Mouse (Mus musculus) thymus, postnatal 36 days (tissue): Measurements from ENCODE around the gene Shisa4.
A peak's percentile ranks its signal among the peaks of the same experiment; 100 is the strongest.

ENCODE experiments used
- DNase-seq, 2 experiments: peaks; one replicate each; pipeline ENCODE4 v3.0.0; 2022; ENCODE audit warnings: mixed read lengths in 2 of 2

Gene Shisa4

GRCm38 (mm10) chr1:135374868-135375581, at the start of gene Shisa4:
Gene Shisa4 (minus strand): TSS chr1:135375237.
- DNase-seq = peak in 1 of 2 experiments; percentile 19

- no peak for DNase-seq
Observed at GRCm38 (mm10) chr1:135422772-135423171, 47.7 kb upstream of the Shisa4 start.

GRCm38 (mm10) chr1:135413996-135414395, 39.0 kb upstream of the Shisa4 start:
- DNase-seq = no peak

GRCm38 (mm10) chr1:135412130-135412529, 37.1 kb upstream of the Shisa4 start:
- DNase-seq = no peak

- no peak for DNase-seq
Observed at GRCm38 (mm10) chr1:135410967-135411366, 35.9 kb upstream of the Shisa4 start.

GRCm38 (mm10) chr1:135408973-135409372, 33.9 kb upstream of the Shisa4 start:
- no peak for DNase-seq

- no peak for DNase-seq
Observed at GRCm38 (mm10) chr1:135405356-135405755, 30.3 kb upstream of the Shisa4 start.

GRCm38 (mm10) chr1:135401452-135402110, 26.5 kb upstream of the Shisa4 start:
- no peak for DNase-seq

- DNase-seq = no peak
Observed at GRCm38 (mm10) chr1:135399466-135399865, 24.4 kb upstream of the Shisa4 start.

GRCm38 (mm10) chr1:135385161-135385560, 10.1 kb upstream of the Shisa4 start:
- DNase-seq = no peak

- no peak for DNase-seq
Observed at GRCm38 (mm10) chr1:135384171-135384570, 9.1 kb upstream of the Shisa4 start.

- DNase-seq = peak; percentile 20 to 22
Observed at GRCm38 (mm10) chr1:135381560-135381959, 6.5 kb upstream of the Shisa4 start.

- no peak for DNase-seq
Observed at GRCm38 (mm10) chr1:135380071-135380991, 5.3 kb upstream of the Shisa4 start.

- no peak for DNase-seq
Observed at GRCm38 (mm10) chr1:135379048-135379447, 4.0 kb upstream of the Shisa4 start.

- DNase-seq = no peak
Observed at GRCm38 (mm10) chr1:135378576-135378975, 3.5 kb upstream of the Shisa4 start.

- no peak for DNase-seq
Observed at GRCm38 (mm10) chr1:135374175-135374867, 716 bp downstream of the Shisa4 start.

- DNase-seq = no peak
Observed at GRCm38 (mm10) chr1:135373171-135373677, 1.8 kb downstream of the Shisa4 start.

- no peak for DNase-seq
Observed at GRCm38 (mm10) chr1:135369415-135369814, 5.6 kb downstream of the Shisa4 start.

GRCm38 (mm10) chr1:135368982-135369381, 6.1 kb downstream of the Shisa4 start:
- DNase-seq = no peak

GRCm38 (mm10) chr1:135368245-135368644, 6.8 kb downstream of the Shisa4 start:
- peak; percentile 49 to 51 for DNase-seq

GRCm38 (mm10) chr1:135367595-135367994, 7.4 kb downstream of the Shisa4 start:
- no peak for DNase-seq

- DNase-seq = no peak
Observed at GRCm38 (mm10) chr1:135367005-135367404, 8.0 kb downstream of the Shisa4 start.
